Mouse (Mus musculus): ENCODE results near the gene Ly6g6e.
"Not testable (repeated sequence)": the region's sequence is repeated elsewhere in the genome, so short reads cannot be mapped to it uniquely, and the experiment has no call there.

Gene Ly6g6e

DNA sequence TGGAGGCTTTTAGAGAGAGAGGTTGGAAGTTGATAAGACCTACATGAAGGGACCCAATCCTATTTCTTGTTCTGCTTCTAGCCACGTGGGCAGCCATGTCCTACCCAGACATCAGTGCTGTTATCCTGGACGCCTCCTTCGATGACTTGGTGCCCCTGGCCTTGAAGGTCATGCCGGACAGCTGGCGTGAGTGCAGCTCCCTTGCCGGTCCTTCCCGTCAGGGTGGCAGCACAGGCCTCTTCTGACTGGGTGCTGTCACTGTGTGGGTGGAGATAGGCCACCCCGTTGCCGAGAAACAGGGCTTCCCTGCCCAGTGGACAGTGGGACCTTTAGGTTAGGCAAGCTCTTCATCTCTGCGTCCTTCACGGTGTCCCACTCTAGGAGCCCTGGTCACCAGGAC is 24.5 kb downstream of the Ly6g6e start:
- no peak for DNase-seq (ENCODE audit: low spot score in 2 of 2)

DNA sequence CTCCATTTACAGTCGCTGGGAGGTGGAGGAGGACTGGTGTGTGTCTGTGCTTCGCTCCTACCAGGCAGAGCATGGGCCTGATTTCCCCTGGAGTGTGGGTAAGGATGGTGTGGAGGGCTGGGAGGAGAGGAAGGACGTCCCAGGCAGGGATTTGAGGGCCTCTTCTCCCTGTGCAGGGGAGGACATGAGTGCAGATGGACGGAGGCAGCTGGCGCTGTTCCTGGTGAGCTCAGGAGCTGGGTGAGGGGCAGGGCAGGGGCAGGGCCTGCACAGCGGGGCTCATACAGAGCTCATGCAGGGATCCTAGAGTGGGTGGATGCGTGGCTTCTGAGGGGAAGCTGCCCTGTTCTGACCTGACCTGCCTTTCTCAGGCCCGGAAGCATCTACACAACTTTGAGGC is 25.6 kb downstream of the Ly6g6e start:
- no peak for DNase-seq (ENCODE audit: low spot score in 2 of 2)

DNA sequence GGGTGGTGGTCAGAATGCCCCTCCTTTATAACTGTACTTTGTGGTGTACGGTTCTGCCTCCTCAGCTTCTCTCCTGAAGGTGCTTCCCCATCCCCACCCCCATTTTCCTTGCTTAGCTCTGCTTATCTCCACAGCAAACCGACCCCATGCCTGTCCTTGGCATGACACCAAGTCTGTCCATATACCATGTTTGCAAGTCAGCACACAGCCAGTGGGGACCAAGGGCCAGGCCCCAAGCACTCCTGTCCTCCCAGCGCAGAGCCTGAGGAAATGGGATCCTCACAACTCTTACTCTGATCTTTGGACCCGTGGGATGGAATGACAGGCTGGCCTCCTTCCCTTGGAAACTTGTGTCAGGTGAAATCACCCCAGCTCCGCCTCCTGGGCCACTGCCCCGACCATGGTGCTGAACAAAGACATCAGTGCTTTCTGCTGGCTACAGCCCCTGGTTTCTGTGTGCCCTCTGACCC is 26.6 kb downstream of the Ly6g6e start:
- DNase-seq (ENCODE audit: low spot score in 2 of 2) = no peak

DNA sequence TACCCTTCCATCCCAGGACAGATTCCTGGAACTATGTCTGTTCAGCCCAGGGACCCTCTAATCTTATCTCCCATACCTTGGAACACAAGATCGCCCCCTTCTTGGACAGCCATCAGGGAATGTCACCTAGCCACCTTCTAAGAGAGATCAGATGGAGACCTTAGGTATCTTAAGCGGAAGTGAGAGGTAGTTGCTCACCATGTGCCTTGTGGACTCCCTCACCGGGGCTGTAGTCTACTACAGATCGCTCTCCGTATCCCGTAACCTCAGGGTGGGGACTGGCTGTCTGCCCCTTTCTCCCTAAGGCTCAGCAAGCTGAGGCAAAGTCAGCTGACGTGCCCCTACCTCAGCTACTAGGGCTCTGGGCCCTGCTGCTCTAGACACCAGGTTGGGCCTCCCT is 27.4 kb downstream of the Ly6g6e start:
- no peak for DNase-seq (ENCODE audit: low spot score in 2 of 2)

DNA sequence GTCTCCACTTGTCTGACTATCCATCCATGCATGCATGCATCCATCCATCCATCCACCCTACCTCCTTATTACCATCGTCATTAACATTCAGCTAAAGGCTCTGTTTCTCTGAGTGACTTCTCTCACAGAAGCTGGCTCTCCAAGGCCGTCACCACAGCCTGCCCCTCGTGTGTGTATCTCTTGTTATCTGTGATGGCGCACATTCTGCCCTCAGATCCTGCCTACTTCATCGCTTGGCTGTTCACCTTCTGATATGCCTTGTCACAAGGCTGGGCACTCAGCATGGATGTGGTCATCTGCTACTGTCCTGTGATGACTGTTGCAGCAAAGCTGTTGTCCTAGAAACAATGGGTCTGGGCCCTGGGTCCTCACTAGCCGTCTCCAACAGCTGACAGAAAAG is 28.1 kb downstream of the Ly6g6e start:
- DNase-seq (ENCODE audit: low spot score in 2 of 2) = no peak

DNA sequence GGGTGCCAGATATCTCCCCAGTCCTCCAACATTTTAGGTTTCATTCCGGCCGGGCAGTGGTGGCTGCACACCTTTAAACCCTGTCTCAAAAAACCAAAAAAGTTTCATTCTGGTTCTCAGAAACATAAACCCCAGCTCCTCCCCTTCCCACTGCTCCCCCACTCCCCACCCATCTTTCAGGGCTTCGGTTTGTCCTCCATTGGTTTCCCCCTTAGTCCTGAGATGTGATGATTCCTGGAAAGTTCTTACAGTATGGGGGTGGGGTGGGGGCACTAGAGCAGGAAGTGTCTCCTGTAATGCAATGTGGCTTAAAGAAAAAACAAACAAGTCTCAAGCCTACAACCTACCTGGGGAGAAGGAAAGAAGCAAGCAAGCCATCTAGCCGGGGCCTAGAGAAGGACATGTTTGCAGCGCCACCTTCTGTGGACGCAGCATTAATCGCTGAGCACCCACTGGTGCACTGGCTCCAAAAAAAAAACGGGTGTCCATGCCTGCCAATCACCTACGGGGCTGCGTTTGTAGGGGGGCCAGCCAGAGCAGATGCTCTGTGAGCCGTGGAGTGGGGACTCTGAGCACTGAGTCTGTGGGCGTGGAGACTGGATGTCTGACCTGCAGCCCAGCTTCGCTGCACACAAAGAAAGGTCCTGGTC is 29.2 kb downstream of the Ly6g6e start:
- DNase-seq (ENCODE audit: low spot score in 2 of 2) = peak in 1 of 2 experiments; percentile 37

DNA sequence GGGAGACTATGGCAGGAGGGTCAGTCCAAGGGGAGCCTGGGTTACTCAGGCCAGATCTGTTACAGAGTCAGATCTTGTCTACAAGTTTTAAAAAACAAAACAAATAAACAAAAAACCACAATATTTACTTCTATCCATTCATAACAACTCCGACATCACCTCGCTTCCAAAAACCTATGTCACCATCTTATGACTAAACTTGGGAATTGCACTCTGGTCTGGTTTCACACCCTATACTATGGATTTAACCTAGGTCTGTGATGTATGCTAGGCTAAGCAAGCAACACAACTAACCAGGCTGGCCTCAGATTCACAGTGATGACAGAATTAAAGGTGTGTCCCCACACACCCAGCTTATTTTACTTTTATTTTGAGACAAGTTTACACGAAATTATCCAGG is 29.8 kb downstream of the Ly6g6e start:
- no peak for DNase-seq (ENCODE audit: low spot score in 2 of 2)

DNA sequence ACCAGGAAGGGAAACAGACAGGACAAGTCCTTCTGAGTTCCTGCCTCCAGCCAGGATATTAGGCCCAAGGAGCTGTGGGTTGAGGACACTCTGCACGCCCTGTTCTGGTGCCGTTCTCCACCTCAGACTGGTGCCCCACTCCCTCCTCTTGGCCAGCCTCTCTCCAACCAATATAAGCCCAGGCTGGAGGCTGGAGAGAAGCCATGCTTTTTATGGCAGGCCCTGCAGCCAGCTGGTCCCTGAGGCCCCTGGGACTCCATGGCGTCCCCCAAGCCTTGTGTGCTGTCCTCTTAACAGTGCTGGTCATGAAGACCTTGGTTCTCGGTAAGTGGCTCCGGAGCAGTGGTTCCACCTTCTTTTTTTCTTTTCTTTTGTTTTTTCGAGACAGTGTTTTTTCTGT is 31.4 kb downstream of the Ly6g6e start, which contains the start of gene Ly6g5c:
Gene Ly6g5c (plus strand): TSS at position 183 of the 400 bp plus-strand sequence.
- DNase-seq (ENCODE audit: low spot score in 2 of 2) = no peak

DNA sequence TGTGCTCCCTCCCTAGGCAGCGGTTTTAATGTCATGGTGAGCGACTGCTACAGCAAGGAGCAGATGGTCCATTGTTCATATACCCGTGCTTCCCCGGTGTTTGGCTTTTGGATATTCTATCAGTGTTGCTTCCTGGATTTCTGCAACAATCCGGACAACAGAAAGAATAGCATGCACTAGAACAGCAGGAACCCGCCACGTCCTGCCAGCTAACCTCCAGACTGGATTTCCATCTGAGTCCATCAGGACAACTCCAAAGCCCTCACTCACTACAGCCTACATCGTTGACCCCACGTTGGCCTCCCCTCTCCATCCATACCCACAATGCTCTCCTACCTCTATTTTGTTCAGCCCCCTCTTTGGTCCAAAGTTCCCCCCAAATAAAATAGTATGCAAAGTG is 35.1 kb downstream of the Ly6g6e start:
- DNase-seq (ENCODE audit: low spot score in 2 of 2) = no peak

DNA sequence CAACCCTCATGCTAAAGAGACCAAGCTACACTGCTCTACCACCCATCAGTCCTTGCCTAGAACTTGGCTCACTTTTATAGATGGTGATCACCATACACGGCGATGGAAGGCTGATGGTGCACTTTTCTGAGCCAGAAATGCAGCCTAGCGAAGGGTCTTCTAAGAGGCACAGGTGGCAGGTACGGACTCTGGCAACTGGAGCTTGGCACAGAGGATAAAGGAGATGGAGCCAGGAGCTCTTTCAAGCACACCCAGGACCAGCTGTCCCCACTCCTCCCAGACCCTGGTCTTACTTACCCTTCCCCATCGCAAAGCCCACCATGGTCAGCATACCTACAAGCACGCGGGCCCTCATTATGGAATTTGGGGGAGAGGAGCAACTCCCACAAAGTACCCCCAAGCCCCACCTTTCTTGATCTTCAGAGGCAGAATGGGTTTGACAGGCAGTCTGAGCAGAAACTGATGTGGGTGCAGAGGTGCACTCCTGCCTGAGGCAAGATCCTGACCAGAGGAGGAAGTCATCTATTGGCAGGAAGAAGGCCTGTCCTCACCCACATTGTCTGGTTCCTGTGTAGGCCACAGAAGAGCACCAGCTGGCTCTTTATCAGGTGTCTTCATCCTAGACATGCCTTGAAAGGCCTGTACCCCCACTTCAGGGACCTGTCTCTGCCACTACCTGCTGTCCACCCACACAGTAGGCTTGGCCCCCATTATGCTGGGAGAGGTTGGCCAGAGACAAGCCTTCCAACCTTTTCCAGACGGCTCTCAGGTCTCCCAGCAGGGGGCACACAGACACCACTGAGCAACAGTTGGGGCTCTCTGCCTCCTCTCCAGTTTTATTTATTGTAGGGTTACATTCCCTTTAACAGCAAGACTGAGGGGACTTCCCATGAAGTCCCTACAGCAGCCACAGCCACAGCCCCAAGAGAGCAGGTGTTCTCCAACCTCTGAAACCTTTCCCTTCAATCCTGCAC is 38.6 kb downstream of the Ly6g6e start, which contains the start of gene Ly6g5b:
Gene Ly6g5b (minus strand): TSS at position 383 of the 974 bp plus-strand sequence.
- DNase-seq (ENCODE audit: low spot score in 2 of 2) = peak in 1 of 2 experiments; percentile 48

DNA sequence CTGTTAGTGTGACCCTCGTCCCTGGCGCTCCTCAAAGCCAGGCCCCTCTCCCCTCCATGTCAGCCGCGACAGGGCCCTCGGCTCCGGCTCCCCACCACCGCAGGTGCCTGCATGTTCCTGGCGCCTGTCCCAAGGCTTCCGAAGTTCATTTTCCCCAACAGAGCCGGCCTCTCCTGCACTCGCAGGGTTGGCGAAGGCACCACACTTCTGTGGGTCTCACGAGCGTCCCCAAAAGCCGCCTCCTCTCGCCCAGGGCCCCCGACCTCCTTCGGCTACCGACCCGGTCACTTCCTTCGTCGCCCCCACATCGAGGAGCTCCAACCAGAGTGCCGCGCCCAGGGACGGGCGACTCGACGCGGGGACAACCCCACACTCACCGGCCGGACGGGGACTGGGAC is 44.0 kb downstream of the Ly6g6e start:
- no peak for DNase-seq (ENCODE audit: low spot score in 2 of 2)

DNA sequence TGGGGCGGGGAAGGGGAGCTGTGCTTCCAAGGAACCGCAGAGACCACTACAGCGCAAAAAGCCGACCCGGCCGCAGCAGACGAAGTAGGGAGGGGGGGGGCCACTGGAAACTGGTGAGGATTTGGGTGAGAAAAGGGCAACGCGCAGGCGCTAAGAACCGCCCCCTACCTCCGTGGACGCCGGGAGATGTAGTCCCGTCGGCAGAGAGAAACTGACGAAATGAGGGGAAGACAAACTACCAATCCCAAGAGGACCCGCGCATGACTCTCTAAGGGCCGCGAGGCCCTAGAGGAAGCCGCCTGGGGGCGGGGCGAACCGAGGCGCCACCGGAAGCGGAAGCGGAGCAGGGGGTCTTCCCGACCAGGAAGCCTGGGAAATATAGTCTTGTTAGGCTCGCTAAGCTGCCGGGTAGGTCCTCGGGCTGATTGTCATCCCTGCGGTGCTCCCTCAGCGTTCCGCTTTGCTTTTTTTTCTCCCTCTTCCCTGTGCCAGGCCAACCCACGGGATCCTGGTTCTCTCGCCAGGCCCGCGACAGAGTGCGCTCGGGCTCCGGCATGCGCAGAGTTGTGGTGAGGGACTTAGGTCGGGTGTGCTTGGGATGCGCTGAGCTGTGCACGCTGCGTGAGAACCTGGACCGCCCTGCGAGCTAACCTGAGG is 44.6 kb downstream of the Ly6g6e start, which contains the start of gene Gpank1:
Gene Gpank1 (plus strand): TSS at position 313 of the 657 bp plus-strand sequence.
- peak; percentile 91 to 94 for DNase-seq (ENCODE audit: low spot score in 2 of 2)

DNA sequence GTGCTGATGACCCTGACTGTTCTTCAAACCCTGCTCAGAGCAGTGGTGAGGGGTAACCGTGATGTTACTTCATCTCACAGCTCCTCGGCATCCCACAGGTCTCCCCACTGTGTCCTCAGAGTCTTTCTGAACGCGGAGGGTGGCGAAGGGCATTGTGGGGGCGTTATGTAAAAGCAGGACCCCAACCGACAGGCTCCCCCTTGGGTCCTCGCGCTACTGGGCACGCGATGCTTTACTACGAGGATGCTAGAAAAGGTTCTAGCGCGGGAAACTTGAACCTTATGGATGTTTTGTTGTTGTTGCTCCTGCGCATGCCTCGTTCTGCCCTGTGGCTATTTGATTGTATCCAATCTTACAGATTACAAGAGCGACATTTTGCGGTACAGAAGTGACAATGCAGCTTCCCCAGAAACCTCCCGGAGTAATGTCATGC is 45.2 kb downstream of the Ly6g6e start, which contains the start of gene Csnk2b:
Gene Csnk2b (minus strand): TSS at position 183 of the 433 bp plus-strand sequence.
- DNase-seq (ENCODE audit: low spot score in 2 of 2) = peak in 1 of 2 experiments; percentile 29

DNA sequence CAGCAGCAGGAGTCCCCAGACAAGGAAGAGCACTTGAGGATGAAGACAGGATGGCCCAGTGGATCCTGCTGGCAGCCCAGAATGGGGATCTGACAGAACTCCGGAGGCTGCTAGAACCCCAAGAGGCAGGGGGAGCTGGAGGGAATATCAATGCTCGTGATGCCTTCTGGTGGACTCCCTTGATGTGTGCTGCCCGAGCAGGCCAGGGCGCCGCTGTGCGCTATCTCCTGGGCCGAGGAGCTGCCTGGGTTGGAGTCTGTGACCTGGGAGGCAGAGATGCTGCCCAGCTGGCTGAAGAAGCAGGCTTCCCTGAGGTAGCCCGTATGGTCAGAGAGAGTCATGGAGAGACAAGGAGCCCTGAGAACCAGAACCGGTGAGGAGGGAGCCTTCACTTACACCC is 46.6 kb downstream of the Ly6g6e start:
- not testable (repeated sequence) for DNase-seq (ENCODE audit: low spot score in 2 of 2)

DNA sequence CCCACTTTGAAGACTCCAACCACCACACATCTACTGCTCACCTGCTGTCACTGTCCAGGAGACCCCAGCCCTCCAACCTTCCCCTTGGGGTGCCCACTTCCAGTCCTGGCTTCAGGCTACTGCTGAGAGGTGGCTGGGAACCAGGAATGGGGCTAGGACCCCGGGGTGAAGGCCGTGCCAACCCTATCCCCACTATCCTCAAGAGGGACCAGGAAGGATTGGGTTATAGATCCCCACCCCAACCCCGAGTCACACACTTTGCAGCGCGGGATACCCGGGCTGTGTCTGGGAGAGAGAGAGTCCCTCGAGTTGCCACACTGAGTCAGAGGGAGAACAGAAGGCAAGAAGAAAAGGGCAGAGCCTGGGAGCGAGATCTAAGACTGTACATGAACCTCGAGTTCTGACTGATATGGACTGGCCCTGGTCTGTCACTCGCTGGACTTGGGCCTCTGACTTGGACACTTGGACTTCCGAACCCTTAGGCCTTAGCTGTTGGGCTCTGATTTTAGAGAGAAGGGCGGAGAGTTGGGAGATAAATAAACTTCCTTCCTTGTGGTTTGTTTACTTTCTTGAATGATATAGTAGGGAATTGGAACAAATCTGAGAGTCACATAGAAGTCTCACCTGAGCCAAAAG is 47.7 kb downstream of the Ly6g6e start:
- DNase-seq (ENCODE audit: low spot score in 2 of 2) = not testable (repeated sequence)

DNA sequence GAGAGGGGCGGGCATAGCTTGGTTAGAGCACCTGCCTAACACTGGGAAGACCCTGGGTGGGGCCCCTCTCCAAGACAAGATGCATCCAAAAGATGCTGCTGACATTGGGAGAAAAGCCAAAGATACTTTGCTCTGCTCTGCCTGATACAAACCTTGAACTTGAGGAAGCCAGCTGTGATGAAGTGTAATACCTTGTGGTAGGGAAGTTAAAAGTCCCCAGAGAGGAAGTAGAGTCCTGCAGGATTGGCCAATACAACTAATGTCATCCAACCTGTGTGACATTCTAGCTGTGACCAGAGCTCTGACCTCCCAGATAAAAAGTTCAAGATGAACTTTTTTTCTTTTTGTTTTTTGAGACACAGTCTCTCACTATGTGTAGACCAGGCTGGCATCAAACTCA is 48.4 kb downstream of the Ly6g6e start:
- no peak for DNase-seq (ENCODE audit: low spot score in 2 of 2)

DNA sequence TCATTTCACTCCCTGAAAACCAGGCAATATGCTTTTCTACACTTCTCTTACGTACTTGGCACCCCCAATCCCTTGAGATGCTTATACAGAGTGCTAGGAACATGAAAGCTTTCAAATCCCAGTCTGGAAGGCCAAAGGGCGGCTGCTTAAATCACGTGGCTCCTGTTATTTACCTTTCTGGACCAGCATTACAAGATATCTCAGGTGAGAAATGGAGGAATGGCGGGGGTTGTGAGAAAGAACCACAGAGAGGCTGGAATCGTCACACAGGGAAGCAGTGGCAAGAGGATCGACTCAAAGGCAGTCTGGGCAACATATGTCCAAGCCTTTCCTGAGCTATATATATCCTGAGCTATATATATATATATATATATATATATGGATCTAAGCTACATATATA is 48.9 kb downstream of the Ly6g6e start:
- DNase-seq (ENCODE audit: low spot score in 2 of 2) = no peak

DNA sequence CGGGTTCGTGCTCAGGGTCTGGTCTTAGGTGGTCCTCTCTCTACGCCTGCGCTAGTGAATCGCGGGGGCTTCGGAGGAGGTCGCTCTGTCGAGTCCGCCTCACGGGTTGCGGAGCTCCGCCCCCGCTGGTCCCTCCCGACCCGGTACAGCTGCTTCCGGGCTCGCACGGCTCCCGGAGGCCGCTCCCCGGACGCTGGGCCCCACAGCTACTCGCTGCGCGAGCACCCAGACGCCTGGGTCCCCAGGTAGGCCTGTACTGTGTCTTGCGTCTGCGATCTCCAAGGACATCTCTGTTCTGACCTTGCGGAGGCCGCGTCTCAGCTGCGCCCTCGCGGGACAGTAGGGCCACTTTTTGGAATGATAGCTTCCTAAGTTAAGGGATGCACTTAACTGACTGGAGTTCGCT is 49.5 kb downstream of the Ly6g6e start, which contains the start of gene D17H6S53E:
Gene D17H6S53E (plus strand): TSS at position 168 of the 406 bp plus-strand sequence.
- DNase-seq (ENCODE audit: low spot score in 2 of 2) = peak; percentile 63 to 66

DNA sequence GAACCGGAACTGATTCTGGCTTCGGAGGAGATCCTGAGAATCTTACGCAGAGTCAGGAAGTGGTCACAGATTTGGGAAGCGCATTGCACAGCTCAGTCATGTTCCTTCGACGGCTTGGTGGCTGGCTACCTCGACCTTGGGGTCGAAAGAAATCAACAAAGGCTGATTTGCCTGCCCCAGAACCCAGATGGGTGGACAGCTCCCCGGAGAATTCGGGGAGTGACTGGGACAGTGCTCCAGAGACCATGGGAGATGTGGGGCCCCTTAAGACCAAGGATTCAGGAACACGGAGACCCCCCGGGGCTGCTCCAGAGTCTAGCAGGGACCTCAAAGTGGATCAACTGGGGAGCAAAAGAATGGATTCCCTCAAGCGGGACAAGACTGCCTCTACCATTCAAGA is 50.3 kb downstream of the Ly6g6e start:
- no peak for DNase-seq (ENCODE audit: low spot score in 2 of 2)

Data from spleen, postnatal 14 days (tissue).